In genomic region chr8:81013811-81014530, GRCm38 (mm10) we compare ENCODE assay signal across 8 mouse cellular contexts. TPM values are rescaled to one million over a fixed set of nuclear protein-coding genes. Genes with fewer than 3 reads are reported as not detected.
DNase-seq lines count a peak whose midpoint lies in the region; ATAC-seq and TF ChIP-seq lines count a peak whose summit lies in the region.

No protein-coding gene starts in this region.

- H3K4me1 ChIP-seq in E14TG2a.4 (replicated peaks; ENCODE audit: low read depth, low read length), result peaks cover 39% of the 10 kb centered on the region
- H3K4me1 ChIP-seq in embryonic facial prominence, embryonic 14.5 days (ENCODE audit: control insufficient read depth, insufficient read depth, low read length), result peaks cover 13% of the 10 kb centered on the region
- H3K4me1 ChIP-seq in hindbrain, embryonic 15.5 days (replicated peaks), result peaks cover 48% of the 10 kb centered on the region
- H3K4me1 ChIP-seq in liver, postnatal 0 days (ENCODE audit: insufficient read depth), result peaks cover 19% of the 10 kb centered on the region
- no peaks in the 10 kb centered on the region for H3K4me1 ChIP-seq in olfactory bulb, adult 2 months (ENCODE audit: control insufficient read depth, insufficient read depth, low read length)

- no peak for TF ChIP-seq POLR2A in olfactory bulb, adult 2 months (IDR thresholded peaks at IDR 0.05; ENCODE audit: insufficient read depth, low read depth, low read length)

- peak overlapping the region; percentile 91 for H3K4me2 ChIP-seq in embryonic facial prominence, embryonic 14.5 days (ENCODE audit: low read depth, low read length)
- peak overlapping the region; percentile 77 for H3K4me2 ChIP-seq in hindbrain, embryonic 15.5 days
- peak overlapping the region; percentile 82 for H3K4me2 ChIP-seq in liver, postnatal 0 days (ENCODE audit: low read depth, low read length)

- no peaks in the 10 kb centered on the region for H3K27me3 ChIP-seq in E14TG2a.4 (ENCODE audit: insufficient read depth, low read length)
- H3K27me3 ChIP-seq in embryonic facial prominence, embryonic 14.5 days (replicated peaks; ENCODE audit: control insufficient read depth, insufficient read depth, low read length), result no peaks in the 10 kb centered on the region
- H3K27me3 ChIP-seq in hindbrain, embryonic 15.5 days, result no peaks in the 10 kb centered on the region
- no peaks in the 10 kb centered on the region for H3K27me3 ChIP-seq in liver, postnatal 0 days (ENCODE audit: insufficient read depth, low read length)

- H3K9me3 ChIP-seq in E14TG2a.4 (ENCODE audit: low read length), result no peaks in the 10 kb centered on the region
- no peaks in the 10 kb centered on the region for H3K9me3 ChIP-seq in embryonic facial prominence, embryonic 14.5 days (ENCODE audit: control insufficient read depth, low read length)
- H3K9me3 ChIP-seq in hindbrain, embryonic 15.5 days, result no peaks in the 10 kb centered on the region
- no peaks in the 10 kb centered on the region for H3K9me3 ChIP-seq in liver, postnatal 0 days (ENCODE audit: low read length)

- peak overlapping the region; percentile 100 for H3K4me3 ChIP-seq in E14TG2a.4 (replicated peaks; ENCODE audit: low read length)
- H3K4me3 ChIP-seq in embryonic facial prominence, embryonic 14.5 days (ENCODE audit: low read depth, low read length), result peak overlapping the region; percentile 97
- peak overlapping the region; percentile 85 for H3K4me3 ChIP-seq in hindbrain, embryonic 15.5 days
- H3K4me3 ChIP-seq in liver, postnatal 0 days (ENCODE audit: low read depth, low read length), result peak overlapping the region; percentile 91
- peak overlapping the region; percentile 84 for H3K4me3 ChIP-seq in olfactory bulb, adult 2 months (ENCODE audit: insufficient read depth, low read depth, low read length)

- peak; percentile 92 for DNase-seq in heart, adult 11 months
- DNase-seq in heart, postnatal 36 days, result no peak
- DNase-seq in embryonic facial prominence, embryonic 14.5 days (ENCODE audit: low spot score), result peak; percentile 8
- DNase-seq in liver, postnatal 0 days, result peak; percentile 47
- DNase-seq in thymus, postnatal 25 days, result no peak

- peak overlapping the region; percentile 87 for H3K9ac ChIP-seq in embryonic facial prominence, embryonic 14.5 days (ENCODE audit: low read depth, low read length)
- H3K9ac ChIP-seq in hindbrain, embryonic 15.5 days, result peak overlapping the region; percentile 77
- H3K9ac ChIP-seq in liver, postnatal 0 days (replicated peaks), result peak overlapping the region; percentile 92

- no peak for TF ChIP-seq EP300 in liver, postnatal 0 days (IDR thresholded peaks at IDR 0.05; ENCODE audit: low read depth)

- TF ChIP-seq CTCF in E14TG2a.4 (conservative IDR thresholded peaks at IDR 0.05; ENCODE audit: low read length), result no peak
- TF ChIP-seq CTCF in liver, postnatal 0 days (IDR thresholded peaks at IDR 0.05; ENCODE audit: low read depth), result no peak
- no peak for TF ChIP-seq CTCF in olfactory bulb, adult 2 months (IDR thresholded peaks at IDR 0.05; ENCODE audit: insufficient read depth, low read depth, low read length)

- no peak for ATAC-seq in embryonic facial prominence, embryonic 14.5 days (ENCODE audit: low read depth)
- ATAC-seq in hindbrain, embryonic 15.5 days (ENCODE audit: low FRiP score, low read depth), result no peak
- peak; percentile 5 for ATAC-seq in liver, postnatal 0 days

- H3K27ac ChIP-seq in embryonic facial prominence, embryonic 14.5 days (replicated peaks; ENCODE audit: low read depth, low read length), result peak overlapping the region; percentile 83
- H3K27ac ChIP-seq in hindbrain, embryonic 15.5 days (replicated peaks), result peak overlapping the region; percentile 70
- H3K27ac ChIP-seq in liver, postnatal 0 days (ENCODE audit: low read depth), result peak overlapping the region; percentile 96
- peak overlapping the region; percentile 58; the same call in 1 of the 2 replicates for H3K27ac ChIP-seq in olfactory bulb, adult 2 months (ENCODE audit: insufficient read depth, low read depth, low read length)

- intact Hi-C loops in heart, postnatal 36 days (cut with DNase I), result loop anchor here (10.0 kb wide), 1 partner anchor 1319 kb away; no protein-coding TSS in a partner anchor

- H3K36me3 ChIP-seq in E14TG2a.4 (ENCODE audit: insufficient read depth, low read length), result peaks cover 38% of the 10 kb centered on the region
- peaks cover 20% of the 10 kb centered on the region; the same call in 1 of the 2 replicates for H3K36me3 ChIP-seq in embryonic facial prominence, embryonic 14.5 days (ENCODE audit: control insufficient read depth, insufficient read depth, low read length)
- H3K36me3 ChIP-seq in hindbrain, embryonic 15.5 days, result peaks cover 4% of the 10 kb centered on the region
- peaks cover 3% of the 10 kb centered on the region for H3K36me3 ChIP-seq in liver, postnatal 0 days (replicated peaks; ENCODE audit: insufficient read depth, low read length)

- 2% methylated on average over 37 of the region's 45 CpGs for WGBS in embryonic facial prominence, embryonic 14.5 days
- WGBS in hindbrain, embryonic 15.5 days, result 4% methylated on average over 45 of the region's 45 CpGs
- under 1% methylated on average over 42 of the region's 45 CpGs for WGBS in liver, postnatal 0 days (ENCODE audit: insufficient replicate concordance)
- 3% methylated on average over 45 of the region's 45 CpGs for WGBS in olfactory bulb, adult 2 months

RNA-seq across cellular contexts. Expression of gene Usp38, which starts 0.8 kb away (rescaled TPM):
- total RNA-seq in heart, postnatal 36 days (2021), result 10 to 100 TPM; 17.4 to 20.8 TPM
- 21.2 and 23.0 TPM in 2 replicates for polyA plus RNA-seq in embryonic facial prominence, embryonic 14.5 days (2014; fragmentation: Nextera tagmentation; extraction: Ambion mirVana)
- polyA plus RNA-seq in hindbrain, embryonic 15.5 days (2015; fragmentation: Nextera tagmentation; extraction: Ambion mirVana), result 16.7 and 18.0 TPM in 2 replicates
- polyA plus RNA-seq in liver, postnatal 0 days (2015; fragmentation: Nextera tagmentation; extraction: Ambion mirVana), result 6.8 and 7.1 TPM in 2 replicates
- not detected in 2 replicates for polyA plus RNA-seq in olfactory bulb, adult 2 months (2012; ENCODE audit: insufficient read depth, insufficient read length, low replicate concordance, missing spikeins)

Comparison
In these comparisons a context has a peak if more than half of its experiments do, and no peak if none do; other contexts are left out.
1. DNase-seq: peak in heart, adult 11 months (single experiment), embryonic facial prominence, embryonic 14.5 days (single experiment) and liver, postnatal 0 days (single experiment); none in heart, postnatal 36 days (0 of 2) and thymus, postnatal 25 days (single experiment).
2. Peak in every context shown above with its lines, with median percentiles within 50 percentile points of each other: H3K4me3 ChIP-seq, H3K27ac ChIP-seq, H3K4me2 ChIP-seq and H3K9ac ChIP-seq.